Comparison of ENCODE assay signal across 8 mouse cellular contexts in the genomic region with DNA sequence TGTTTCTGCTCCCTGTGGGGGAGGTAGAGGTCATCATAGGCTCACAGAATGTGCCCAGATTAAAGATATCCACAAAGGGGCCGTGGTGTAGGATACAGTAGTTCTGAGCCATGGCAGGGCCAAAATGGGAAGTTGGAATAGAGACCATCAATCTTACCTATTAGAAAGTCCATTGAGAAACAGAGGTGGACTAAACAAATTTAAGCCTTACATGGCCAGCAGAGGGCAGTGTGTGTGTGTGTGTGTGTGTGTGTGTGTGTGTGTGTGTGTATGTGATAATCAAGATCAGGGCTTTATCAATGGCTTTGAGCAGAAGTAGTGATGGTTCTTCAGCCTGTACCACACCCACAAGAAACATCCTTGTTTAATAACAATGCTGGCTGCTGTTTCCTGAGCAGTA. TPM values are rescaled to one million over a fixed set of nuclear protein-coding genes. Genes with fewer than 3 reads are reported as not detected.
DNase-seq lines count a peak whose midpoint lies in the region; ATAC-seq and TF ChIP-seq lines count a peak whose summit lies in the region.
"Had no signal": no experiment of that assay in that cellular context is flagged by ENCODE, and none has a peak within 500 bp of the region (broad histone marks: within the 10 kb centered on the region; RNA-seq: fewer than 3 reads in every experiment).

No protein-coding gene starts in this region.

- no peaks in the 10 kb centered on the region for H3K9me3 ChIP-seq in hindbrain, embryonic 15.5 days
- H3K9me3 ChIP-seq in hindbrain, embryonic 13.5 days = no peaks in the 10 kb centered on the region
- H3K9me3 ChIP-seq in kidney, postnatal 0 days (replicated peaks; ENCODE audit: low read length) = no peaks in the 10 kb centered on the region
- H3K9me3 ChIP-seq in neural tube, embryonic 15.5 days (replicated peaks) = no peaks in the 10 kb centered on the region

- no peak overlapping the region for H3K4me3 ChIP-seq in hindbrain, embryonic 15.5 days
- H3K4me3 ChIP-seq in hindbrain, embryonic 13.5 days = no peak overlapping the region
- H3K4me3 ChIP-seq in kidney, postnatal 0 days (replicated peaks; ENCODE audit: low read depth, low read length) = no peak overlapping the region
- no peak overlapping the region for H3K4me3 ChIP-seq in neural tube, embryonic 15.5 days (replicated peaks)

- ATAC-seq in hindbrain, embryonic 15.5 days (ENCODE audit: low FRiP score, low read depth) = 0 out of 2 replicates have a peak, but pooled peaks have one; percentile 15
- ATAC-seq in hindbrain, embryonic 13.5 days (ENCODE audit: low FRiP score) = no peak
- no peak for ATAC-seq in kidney, postnatal 0 days (replicated peaks; ENCODE audit: low FRiP score, low read depth)
- 0 out of 2 replicates have a peak, but pooled peaks have one; percentile 2 for ATAC-seq in neural tube, embryonic 15.5 days (ENCODE audit: low FRiP score)

- no peaks in the 10 kb centered on the region for H3K4me1 ChIP-seq in hindbrain, embryonic 15.5 days (replicated peaks)
- H3K4me1 ChIP-seq in hindbrain, embryonic 13.5 days (replicated peaks) = peaks cover under 1% of the 10 kb centered on the region; the same call in 1 of the 2 replicates
- 0 out of 2 replicates have a peak, but pooled peaks cover 5% of the 10 kb centered on the region for H3K4me1 ChIP-seq in kidney, postnatal 0 days (replicated peaks; ENCODE audit: insufficient read depth, low read length)
- H3K4me1 ChIP-seq in neural tube, embryonic 15.5 days = no peaks in the 10 kb centered on the region

- 46% methylated on average over 1 of the region's 1 CpGs for WGBS in hindbrain, embryonic 15.5 days
- 55% methylated on average over 1 of the region's 1 CpGs for WGBS in hindbrain, embryonic 13.5 days
- WGBS in kidney, postnatal 0 days = 38% methylated on average over 1 of the region's 1 CpGs
- WGBS in neural tube, embryonic 15.5 days = 46% methylated on average over 1 of the region's 1 CpGs

- peak; percentile 78 for TF ChIP-seq CTCF in kidney, postnatal 0 days (IDR thresholded peaks at IDR 0.05; ENCODE audit: low read depth)

- H3K9ac ChIP-seq in hindbrain, embryonic 15.5 days = no peak overlapping the region
- H3K9ac ChIP-seq in hindbrain, embryonic 13.5 days = no peak overlapping the region
- H3K9ac ChIP-seq in kidney, postnatal 0 days (ENCODE audit: low read depth, low read length) = no peak overlapping the region
- H3K9ac ChIP-seq in neural tube, embryonic 15.5 days (replicated peaks) = no peak overlapping the region

- DNase-seq in CD4-positive, CD25-positive, alpha-beta regulatory T cell, adult 2 months (ENCODE audit: low read depth, low spot score) = peak; percentile 70
- peak; percentile 51 for DNase-seq in ZHBTc4 (ENCODE audit: low read depth, low spot score)
- peak; percentile 47 for DNase-seq in kidney, postnatal 0 days (ENCODE audit: low spot score)
- no peak for DNase-seq in gastrocnemius, postnatal 10 days

- H3K36me3 ChIP-seq in hindbrain, embryonic 15.5 days = peaks cover 6% of the 10 kb centered on the region
- peaks cover 17% of the 10 kb centered on the region for H3K36me3 ChIP-seq in hindbrain, embryonic 13.5 days
- no peaks in the 10 kb centered on the region for H3K36me3 ChIP-seq in kidney, postnatal 0 days (ENCODE audit: insufficient read depth, low read length)
- peaks cover 4% of the 10 kb centered on the region for H3K36me3 ChIP-seq in neural tube, embryonic 15.5 days

- H3K4me2 ChIP-seq in hindbrain, embryonic 15.5 days = no peak overlapping the region
- no peak overlapping the region for H3K4me2 ChIP-seq in hindbrain, embryonic 13.5 days
- H3K4me2 ChIP-seq in kidney, postnatal 0 days (ENCODE audit: low read length) = no peak overlapping the region
- no peak overlapping the region for H3K4me2 ChIP-seq in neural tube, embryonic 15.5 days

- H3K27me3 ChIP-seq in hindbrain, embryonic 15.5 days = no peaks in the 10 kb centered on the region
- peaks cover under 1% of the 10 kb centered on the region; the same call in 1 of the 2 replicates for H3K27me3 ChIP-seq in hindbrain, embryonic 13.5 days
- H3K27me3 ChIP-seq in kidney, postnatal 0 days (ENCODE audit: insufficient read depth, low read length) = no peaks in the 10 kb centered on the region
- H3K27me3 ChIP-seq in neural tube, embryonic 15.5 days (replicated peaks) = no peaks in the 10 kb centered on the region

- H3K27ac ChIP-seq in hindbrain, embryonic 15.5 days (replicated peaks) = no peak overlapping the region
- no peak overlapping the region for H3K27ac ChIP-seq in hindbrain, embryonic 13.5 days
- no peak overlapping the region for H3K27ac ChIP-seq in kidney, postnatal 0 days
- H3K27ac ChIP-seq in neural tube, embryonic 15.5 days (replicated peaks) = no peak overlapping the region

RNA-seq across cellular contexts. Expression of a gene that starts 8.3 kb away (rescaled TPM):
- 24.8 and 29.2 TPM in 2 replicates for polyA plus RNA-seq in hindbrain, embryonic 15.5 days (2015; fragmentation: Nextera tagmentation; extraction: Ambion mirVana)
- 20.8 and 22.1 TPM in 2 replicates for polyA plus RNA-seq in hindbrain, embryonic 13.5 days (2015; fragmentation: Nextera tagmentation; extraction: Ambion mirVana)
- polyA plus RNA-seq in kidney, postnatal 0 days (2015; fragmentation: Nextera tagmentation; extraction: Ambion mirVana) = 11.5 and 11.9 TPM in 2 replicates
- polyA plus RNA-seq in neural tube, embryonic 15.5 days (2015; fragmentation: Nextera tagmentation; extraction: Ambion mirVana) = 21.6 and 24.0 TPM in 2 replicates
- total RNA-seq in gastrocnemius, postnatal 10 days (2021) = 10 to 100 TPM; 11.9 to 14.1 TPM

RNA-seq across cellular contexts. Expression of a gene that starts 8.9 kb away (rescaled TPM):
- polyA plus RNA-seq in hindbrain, embryonic 15.5 days (2015; fragmentation: Nextera tagmentation; extraction: Ambion mirVana) = 296 and 311 TPM in 2 replicates
- 184 and 189 TPM in 2 replicates for polyA plus RNA-seq in hindbrain, embryonic 13.5 days (2015; fragmentation: Nextera tagmentation; extraction: Ambion mirVana)
- polyA plus RNA-seq in kidney, postnatal 0 days (2015; fragmentation: Nextera tagmentation; extraction: Ambion mirVana) = 31.1 and 34.6 TPM in 2 replicates
- 295 and 349 TPM in 2 replicates for polyA plus RNA-seq in neural tube, embryonic 15.5 days (2015; fragmentation: Nextera tagmentation; extraction: Ambion mirVana)
- 10 to 100 TPM; 42.3 to 47.3 TPM for total RNA-seq in gastrocnemius, postnatal 10 days (2021)

RNA-seq across cellular contexts. Expression of a gene that starts 26.3 kb away (rescaled TPM):
- polyA plus RNA-seq in hindbrain, embryonic 15.5 days (2015; fragmentation: Nextera tagmentation; extraction: Ambion mirVana) = 5.1 and 7.6 TPM in 2 replicates
- polyA plus RNA-seq in hindbrain, embryonic 13.5 days (2015; fragmentation: Nextera tagmentation; extraction: Ambion mirVana) = 5.2 and 6.0 TPM in 2 replicates
- polyA plus RNA-seq in kidney, postnatal 0 days (2015; fragmentation: Nextera tagmentation; extraction: Ambion mirVana) = 66.8 and 80.3 TPM in 2 replicates
- 11.5 and 16.7 TPM in 2 replicates for polyA plus RNA-seq in neural tube, embryonic 15.5 days (2015; fragmentation: Nextera tagmentation; extraction: Ambion mirVana)
- total RNA-seq in gastrocnemius, postnatal 10 days (2021) = 10 to 100 TPM; 40.1 to 47.0 TPM

RNA-seq across cellular contexts. Expression of a gene that starts 43.1 kb away (rescaled TPM):
- polyA plus RNA-seq in hindbrain, embryonic 15.5 days (2015; fragmentation: Nextera tagmentation; extraction: Ambion mirVana) = not detected in 2 replicates
- 0.56 TPM in 1 of 2 replicates, not detected in the other for polyA plus RNA-seq in hindbrain, embryonic 13.5 days (2015; fragmentation: Nextera tagmentation; extraction: Ambion mirVana)
- polyA plus RNA-seq in kidney, postnatal 0 days (2015; fragmentation: Nextera tagmentation; extraction: Ambion mirVana) = 0.38 TPM in 1 of 2 replicates, not detected in the other
- not detected in 2 replicates for polyA plus RNA-seq in neural tube, embryonic 15.5 days (2015; fragmentation: Nextera tagmentation; extraction: Ambion mirVana)
- not detected for total RNA-seq in gastrocnemius, postnatal 10 days (2021)
- total RNA-seq: left cerebral cortex, postnatal 14 days had no signal

RNA-seq across cellular contexts. Expression of a gene that starts 47.4 kb away (rescaled TPM):
- polyA plus RNA-seq in hindbrain, embryonic 15.5 days (2015; fragmentation: Nextera tagmentation; extraction: Ambion mirVana) = 44.3 and 46.1 TPM in 2 replicates
- polyA plus RNA-seq in hindbrain, embryonic 13.5 days (2015; fragmentation: Nextera tagmentation; extraction: Ambion mirVana) = 39.3 and 41.8 TPM in 2 replicates
- 37.4 and 43.5 TPM in 2 replicates for polyA plus RNA-seq in kidney, postnatal 0 days (2015; fragmentation: Nextera tagmentation; extraction: Ambion mirVana)
- polyA plus RNA-seq in neural tube, embryonic 15.5 days (2015; fragmentation: Nextera tagmentation; extraction: Ambion mirVana) = 41.0 and 43.7 TPM in 2 replicates
- 10 to 100 TPM; 18.5 to 25.2 TPM for total RNA-seq in gastrocnemius, postnatal 10 days (2021)

Comparison
In these comparisons a context has a peak if more than half of its experiments do, and no peak if none do; other contexts are left out.
1. ATAC-seq: peak in hindbrain, embryonic 15.5 days (single experiment) and neural tube, embryonic 15.5 days (single experiment); none in hindbrain, embryonic 13.5 days (single experiment) and kidney, postnatal 0 days (single experiment).